Mouse (Mus musculus) heart, adult 10 weeks (tissue): Measurements from ENCODE around the gene Ripply2. TPM values are rescaled to one million over a fixed set of nuclear protein-coding genes. Genes with fewer than 3 reads are reported as not detected.

Experiments
- polyA plus RNA-seq: library from polyadenylated mRNA; stranded (reverse); fragments of 350-450 nt; fragmentation: Illumina TruSeq; extraction: RNeasy Lipid Tissue Mini Kit (QIAGEN cat#74804); gene quantifications from one replicate; pipeline ENCODE4 v1.2.3, GENCODE M21; 2014; ENCODE audit warnings: low read depth, low replicate concordance

Ripply2 gene
- polyA plus RNA-seq: not detected

DNA sequence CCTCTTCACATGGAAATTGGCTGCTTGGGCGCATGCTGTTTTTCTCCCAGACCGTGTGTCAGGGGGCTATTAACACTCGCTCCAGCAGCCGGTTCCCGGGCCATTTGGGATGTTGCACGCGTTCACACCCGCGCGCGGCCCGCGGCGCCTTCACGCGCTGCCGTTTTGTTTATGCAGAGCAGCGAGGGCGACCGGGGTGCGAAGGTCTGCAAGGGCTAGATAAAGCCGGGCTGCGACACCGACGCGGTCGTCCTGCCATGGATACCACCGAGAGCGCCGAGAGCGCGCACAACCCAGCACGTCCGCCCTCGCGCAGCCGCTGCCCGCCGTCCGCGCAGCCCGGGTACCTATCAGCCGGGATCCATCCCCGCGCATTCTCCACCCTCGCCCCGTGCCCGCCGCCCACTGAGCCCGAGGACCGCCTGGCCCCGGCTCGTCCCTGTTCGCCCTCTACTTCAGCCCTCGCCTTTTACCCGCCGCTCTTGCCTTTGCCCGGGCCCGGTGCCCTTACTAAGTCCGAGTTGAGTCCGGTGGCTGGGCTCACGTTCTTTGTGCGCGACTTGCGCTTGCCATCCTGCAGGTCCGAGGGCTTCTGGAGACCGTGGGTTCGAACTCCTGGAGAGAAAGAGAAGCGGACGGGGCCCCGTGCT lies at the start of gene Ripply2:
Gene Ripply2, plus strand, starts transcription at position 250 of the 650 bp plus-strand sequence.

GRCm38 (mm10) chr9:87021778-87022523 lies 6.6 kb downstream of the Ripply2 start, which contains the start of gene Cyb5r4:
Gene Cyb5r4 (plus strand): TSS chr9:87022014.

Other genes starting within 250 kb of the Ripply2 start
- gene Snap91, start 134.9 kb upstream of the Ripply2 start, polyA plus RNA-seq: 6.2 TPM
- gene Cyb5r4, start 6.5 kb downstream of the Ripply2 start, polyA plus RNA-seq: 36.6 TPM
- not detected for gene Mrap2, start 128.8 kb downstream of the Ripply2 start, polyA plus RNA-seq
- gene Cep162, start 240.0 kb downstream of the Ripply2 start, polyA plus RNA-seq: 2.4 TPM